Comparison of ENCODE assay signal across 8 mouse cellular contexts in the genomic region with DNA sequence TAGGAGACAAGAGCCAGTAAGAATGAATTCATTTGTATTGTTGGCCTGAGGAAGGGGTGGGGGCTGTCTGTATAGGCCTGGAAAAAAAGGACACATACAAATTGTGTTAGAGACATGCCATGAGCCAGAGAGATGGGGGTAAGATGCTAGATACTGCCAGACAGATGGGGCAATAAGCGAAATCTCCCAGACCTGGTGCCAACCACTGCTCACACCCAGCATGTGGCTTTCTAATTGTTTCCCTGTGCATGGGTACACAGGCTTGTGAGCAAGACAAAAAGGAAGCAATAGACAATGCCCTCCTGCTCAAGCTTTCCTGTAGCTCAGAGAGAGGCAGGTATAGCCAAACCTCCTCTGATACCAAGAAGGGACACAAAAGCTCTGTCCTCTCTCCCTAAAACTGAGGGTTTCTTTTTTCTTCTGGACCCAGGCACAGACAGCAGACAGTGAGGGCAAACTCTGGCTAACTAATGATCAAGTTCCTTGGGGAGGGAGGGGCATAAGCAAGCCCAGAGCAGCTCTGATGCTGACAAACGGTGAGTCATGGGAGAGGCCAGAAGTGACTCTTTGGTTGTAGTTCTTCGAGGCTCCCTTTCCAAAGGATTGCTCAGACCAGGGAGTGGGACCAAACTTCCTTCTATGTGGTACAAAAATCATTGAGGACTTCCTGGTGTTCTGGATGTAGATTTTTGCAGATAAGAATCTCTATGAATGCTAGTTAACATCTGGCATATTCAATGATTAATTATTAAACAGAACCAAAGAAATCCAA.
DNase-seq lines count a peak whose midpoint lies in the region; ATAC-seq and TF ChIP-seq lines count a peak whose summit lies in the region.

No protein-coding gene starts in this region.

- H3K4me2 ChIP-seq in limb, embryonic 15.5 days: no peak overlapping the region

- WGBS in limb, embryonic 15.5 days: 47% methylated on average over 3 of the region's 3 CpGs

- H3K9ac ChIP-seq in limb, embryonic 15.5 days: no peak overlapping the region

- peaks cover 26% of the 10 kb centered on the region for H3K4me1 ChIP-seq in G1E (ENCODE audit: insufficient read depth, low read depth, low read length)
- H3K4me1 ChIP-seq in embryonic fibroblast, embryonic 13.5 days (ENCODE audit: control insufficient read depth, insufficient read depth, low read length): peaks cover 28% of the 10 kb centered on the region
- H3K4me1 ChIP-seq in limb, embryonic 15.5 days: peaks cover 45% of the 10 kb centered on the region

- no peak overlapping the region for H3K4me3 ChIP-seq in G1E (ENCODE audit: low read depth, low read length)
- H3K4me3 ChIP-seq in embryonic fibroblast, embryonic 13.5 days (ENCODE audit: insufficient read depth, low read length): no peak overlapping the region
- no peak overlapping the region for H3K4me3 ChIP-seq in limb, embryonic 15.5 days

- no peak for TF ChIP-seq CTCF in G1E (IDR thresholded peaks at IDR 0.05; ENCODE audit: low read depth, low read length)
- no peak for TF ChIP-seq CTCF in embryonic fibroblast, embryonic 13.5 days (IDR thresholded peaks at IDR 0.05; ENCODE audit: borderline replicate concordance, insufficient read depth, low read length)

- peak; percentile 47 for DNase-seq in 3134 (ENCODE audit: extremely low read depth, insufficient read length, low spot score)
- DNase-seq in G1E (ENCODE audit: low spot score): peak; percentile 13
- no peak for DNase-seq in spleen, postnatal 14 days (ENCODE audit: low spot score in 2 of 2)
- no peak for DNase-seq in yolk sac, embryonic 10.5 days (ENCODE audit: low spot score)
- no peak for DNase-seq in urinary bladder, postnatal 4 days (ENCODE audit: low spot score in 2 of 2)
- DNase-seq in right cerebral cortex, postnatal 4 days: no peak

- TF ChIP-seq POLR2A in embryonic fibroblast, embryonic 13.5 days (IDR thresholded peaks at IDR 0.05; ENCODE audit: low read depth, low read length): no peak

- peak overlapping the region; percentile 72 for H3K27ac ChIP-seq in embryonic fibroblast, embryonic 13.5 days (ENCODE audit: insufficient read depth, low read length)
- peak overlapping the region; percentile 7; the same call in 1 of the 2 replicates for H3K27ac ChIP-seq in limb, embryonic 15.5 days

- peaks cover 52% of the 10 kb centered on the region for H3K36me3 ChIP-seq in G1E (replicated peaks)
- H3K36me3 ChIP-seq in limb, embryonic 15.5 days: no peaks in the 10 kb centered on the region

- H3K27me3 ChIP-seq in G1E (ENCODE audit: insufficient read depth, low read length): no peaks in the 10 kb centered on the region
- H3K27me3 ChIP-seq in limb, embryonic 15.5 days: no peaks in the 10 kb centered on the region

- peak; percentile 59 for ATAC-seq in G1E (ENCODE audit: extremely low read depth, insufficient number of reproducible peaks, low FRiP score, poor library complexity, severe bottlenecking)
- no peak for ATAC-seq in limb, embryonic 15.5 days (ENCODE audit: insufficient number of reproducible peaks, low FRiP score, low TSS enrichment, low read depth)

- no peaks in the 10 kb centered on the region for H3K9me3 ChIP-seq in G1E (replicated peaks)
- H3K9me3 ChIP-seq in limb, embryonic 15.5 days: no peaks in the 10 kb centered on the region

Comparison
In these comparisons a context has a peak if more than half of its experiments do, and no peak if none do; other contexts are left out.
1. DNase-seq: peak in 3134 (single experiment) and G1E (single experiment); none in spleen, postnatal 14 days (0 of 2), yolk sac, embryonic 10.5 days (single experiment), urinary bladder, postnatal 4 days (0 of 2) and right cerebral cortex, postnatal 4 days (single experiment).